In genomic region chr11:46016061-46016460, GRCm38 (mm10) we compare ENCODE assay signal across 8 mouse cellular contexts. TPM values are rescaled to one million over a fixed set of nuclear protein-coding genes. Genes with fewer than 3 reads are reported as not detected.
DNase-seq lines count a peak whose midpoint lies in the region; ATAC-seq and TF ChIP-seq lines count a peak whose summit lies in the region.
"Had no signal": no experiment of that assay in that cellular context is flagged by ENCODE, and none has a peak within 500 bp of the region (broad histone marks: within the 10 kb centered on the region; RNA-seq: fewer than 3 reads in every experiment).

No protein-coding gene starts in this region.

- no peaks in the 10 kb centered on the region for H3K36me3 ChIP-seq in CH12.LX (replicated peaks in 1 of 2; ENCODE audit: control insufficient read depth in 1 of 2, insufficient read depth in 1 of 2, low read length in 1 of 2)
- no peaks in the 10 kb centered on the region for H3K36me3 ChIP-seq in forebrain, postnatal 0 days (ENCODE audit: insufficient read depth)
- H3K36me3 ChIP-seq: limb, embryonic 12.5 days had no signal

- peak; percentile 55 for ATAC-seq in forebrain, postnatal 0 days

- peaks cover 0 to 4% of the 10 kb centered on the region in 2 experiments; a peak in 2 of 4 replicates for H3K4me1 ChIP-seq in CH12.LX (ENCODE audit: control insufficient read depth in 1 of 2, insufficient read depth in 2 of 2)
- H3K4me1 ChIP-seq in forebrain, postnatal 0 days (ENCODE audit: insufficient read depth): no peaks in the 10 kb centered on the region
- H3K4me1 ChIP-seq in lung, adult 2 months (ENCODE audit: control insufficient read depth, insufficient read depth, low read length): no peaks in the 10 kb centered on the region; the same call in 1 of the 2 replicates
- H3K4me1 ChIP-seq: limb, embryonic 12.5 days had no signal

- H3K4me2 ChIP-seq in CH12.LX (ENCODE audit: insufficient read depth, low read depth, poor library complexity, severe bottlenecking): no peak overlapping the region
- H3K4me2 ChIP-seq in forebrain, postnatal 0 days (ENCODE audit: low read depth): no peak overlapping the region
- H3K4me2 ChIP-seq: limb, embryonic 12.5 days had no signal

- no peak overlapping the region for H3K4me3 ChIP-seq in CH12.LX (replicated peaks in 1 of 3; ENCODE audit: low read depth in 2 of 3, low read length in 2 of 3, poor library complexity in 1 of 3)
- no peak overlapping the region for H3K4me3 ChIP-seq in forebrain, postnatal 0 days (ENCODE audit: low read depth, low read length)
- H3K4me3 ChIP-seq in lung, adult 2 months (replicated peaks; ENCODE audit: extremely low read depth, low read depth, low read length): no peak overlapping the region
- H3K4me3 ChIP-seq: limb, embryonic 12.5 days had no signal

- peak; percentile 68 for TF ChIP-seq RAD21 in CH12.LX (IDR thresholded peaks at IDR 0.05; ENCODE audit: low read depth, low read length)

- peak in 1 of 2 experiments; percentile 84; a peak in 2 of 4 replicates for TF ChIP-seq CTCF in CH12.LX (conservative IDR thresholded peaks at IDR 0.05 in 1 of 2, IDR thresholded peaks at IDR 0.05 in 1 of 2; ENCODE audit: low read depth in 2 of 2, low read length in 2 of 2)
- peak; percentile 86 for TF ChIP-seq CTCF in forebrain, postnatal 0 days (IDR thresholded peaks at IDR 0.05; ENCODE audit: low read depth)
- peak; percentile 42; the same call in 1 of the 2 replicates for TF ChIP-seq CTCF in lung, adult 2 months (IDR thresholded peaks at IDR 0.05; ENCODE audit: insufficient read depth, low read length)

- H3K27me3 ChIP-seq in CH12.LX (replicated peaks): no peaks in the 10 kb centered on the region
- H3K27me3 ChIP-seq in forebrain, postnatal 0 days (ENCODE audit: insufficient read depth, low read length): no peaks in the 10 kb centered on the region
- H3K27me3 ChIP-seq: limb, embryonic 12.5 days had no signal

- no peak overlapping the region for H3K27ac ChIP-seq in CH12.LX (ENCODE audit: insufficient read depth, low read depth)
- H3K27ac ChIP-seq in forebrain, postnatal 0 days (ENCODE audit: low read depth, low read length): no peak overlapping the region
- H3K27ac ChIP-seq: limb, embryonic 12.5 days had no signal

- DNase-seq in B cell, adult 2 months: peak; percentile 68 to 71
- DNase-seq in CH12.LX (ENCODE audit: extremely low read depth): peak; percentile 33
- peak; percentile 25 for DNase-seq in c-Kit-positive CD71-positive TER-119-negative erythroid progenitor cells, embryonic 14.5 days (ENCODE audit: low read depth)
- DNase-seq in forebrain, postnatal 0 days: peak; percentile 86
- DNase-seq in kidney, postnatal 25 days: peak; percentile 56 to 83
- peak; percentile 64 for DNase-seq in lung, adult 2 months
- peak; percentile 79 for DNase-seq in right cerebral cortex, postnatal 14 days

- TF ChIP-seq EP300 in CH12.LX (IDR thresholded peaks at IDR 0.05; ENCODE audit: low read length): no peak

- dilution Hi-C loops in CH12.LX (cut with MboI; ENCODE audit: extremely low pct_ligation_motif_present, extremely low pct_unique_long_range_greater_than_20kb, low sequenced_read_pairs): no loop called here

- WGBS in forebrain, postnatal 0 days: 17% methylated on average over 6 of the region's 6 CpGs
- 18% methylated on average over 6 of the region's 6 CpGs for whole genome bisulfite sequencing in lung, adult 2 months

- no peak for TF ChIP-seq POLR2A in CH12.LX (IDR thresholded peaks at IDR 0.05; ENCODE audit: low read depth, low read length)
- TF ChIP-seq POLR2A in lung, adult 2 months (IDR thresholded peaks at IDR 0.05; ENCODE audit: borderline replicate concordance, extremely low read depth, low read depth, low read length): no peak

- H3K9me3 ChIP-seq in CH12.LX (replicated peaks; ENCODE audit: low read length): no peaks in the 10 kb centered on the region
- no peaks in the 10 kb centered on the region for H3K9me3 ChIP-seq in forebrain, postnatal 0 days (ENCODE audit: low read length)
- H3K9me3 ChIP-seq: limb, embryonic 12.5 days had no signal

- no peaks in the 10 kb centered on the region for H3K79me2 ChIP-seq in CH12.LX (replicated peaks; ENCODE audit: control insufficient read depth, extremely low read depth, insufficient read depth, poor library complexity, severe bottlenecking)

- in situ Hi-C loops in CH12.LX (cut with MboI; ENCODE audit: low pct_ligation_motif_present, low pct_unique_long_range_greater_than_20kb, low sequenced_read_pairs): no loop called here

- H3K9ac ChIP-seq in CH12.LX (ENCODE audit: insufficient read depth, low read depth): no peak overlapping the region
- no peak overlapping the region for H3K9ac ChIP-seq in forebrain, postnatal 0 days
- H3K9ac ChIP-seq: limb, embryonic 12.5 days had no signal

TF ChIP-seq in CH12.LX, 34 proteins besides CTCF, POLR2A, EP300 and RAD21:
- TF ChIP-seq IRF4 (IDR thresholded peaks at IDR 0.05; ENCODE audit: low read depth, low read length): no peak
- peak; percentile 81 for TF ChIP-seq SMC3 (IDR thresholded peaks at IDR 0.05; ENCODE audit: low read depth, low read length)
- no peak for TF ChIP-seq ZMIZ1 (IDR thresholded peaks at IDR 0.05; ENCODE audit: low read depth, low read length)

RNA-seq across cellular contexts. Expression of gene Sox30, which starts 36.0 kb away (rescaled TPM):
- total RNA-seq in CH12.LX (2012; rRNA removed) (not detected in 2 replicates), CH12.LX (2014; rRNA removed) (not detected in 2 replicates)
- polyA plus RNA-seq in CH12.LX (2012; ENCODE audit: insufficient read length, low read depth): not detected in 2 replicates
- total RNA-seq in forebrain, postnatal 0 days (2014; rRNA removed): 0.23 and 0.57 TPM in 2 replicates
- 0.10 and 0.13 TPM in 2 replicates for polyA plus RNA-seq in forebrain, postnatal 0 days (2015; fragmentation: Nextera tagmentation; extraction: Ambion mirVana)
- 0.09 and 0.18 TPM in 2 replicates for polyA plus RNA-seq in lung, adult 2 months (2012; rRNA removed)

RNA-seq across cellular contexts. Expression of gene Gm12166, which starts 36.1 kb away (rescaled TPM):
- total RNA-seq in CH12.LX (2012; rRNA removed) (2.9 and 3.3 TPM in 2 replicates), CH12.LX (2014; rRNA removed) (19.0 and 19.1 TPM in 2 replicates)
- 2.3 and 6.2 TPM in 2 replicates for polyA plus RNA-seq in CH12.LX (2012; ENCODE audit: insufficient read length, low read depth)
- total RNA-seq in forebrain, postnatal 0 days (2014; rRNA removed): 9.2 and 15.1 TPM in 2 replicates
- polyA plus RNA-seq in forebrain, postnatal 0 days (2015; fragmentation: Nextera tagmentation; extraction: Ambion mirVana): 6.6 and 7.4 TPM in 2 replicates
- 16.8 and 19.8 TPM in 2 replicates for polyA plus RNA-seq in lung, adult 2 months (2012; rRNA removed)

RNA-seq across cellular contexts. Expression of gene Adam19, which starts 39.7 kb away (rescaled TPM):
- total RNA-seq in CH12.LX (2012; rRNA removed) (3.0 and 3.5 TPM in 2 replicates), CH12.LX (2014; rRNA removed) (3.8 and 4.5 TPM in 2 replicates)
- polyA plus RNA-seq in CH12.LX (2012; ENCODE audit: insufficient read length, low read depth): 7.0 and 9.0 TPM in 2 replicates
- total RNA-seq in forebrain, postnatal 0 days (2014; rRNA removed): 16.2 and 19.8 TPM in 2 replicates
- 3.5 and 5.0 TPM in 2 replicates for polyA plus RNA-seq in forebrain, postnatal 0 days (2015; fragmentation: Nextera tagmentation; extraction: Ambion mirVana)
- 24.3 and 29.4 TPM in 2 replicates for polyA plus RNA-seq in lung, adult 2 months (2012; rRNA removed)

Comparison
In these comparisons a context has a peak if more than half of its experiments do, and no peak if none do; other contexts are left out.
1. DNase-seq: peak in every context shown above with its lines; median percentile 86 in forebrain, postnatal 0 days; 79 in right cerebral cortex, postnatal 14 days; 70 in B cell, adult 2 months; 70 in kidney, postnatal 25 days; 64 in lung, adult 2 months; 33 in CH12.LX; 25 in c-Kit-positive CD71-positive TER-119-negative erythroid progenitor cells, embryonic 14.5 days.